Mouse (Mus musculus): ENCODE results near the gene Slc38a1. TPM values are rescaled to one million over a fixed set of nuclear protein-coding genes. Genes with fewer than 3 reads are reported as not detected.

Gene Slc38a1
- polyA plus RNA-seq, 1 experiment from 2014 or later: 62.4 TPM

GRCm38 (mm10) chr15:96599852-96600781 lies 42.6 kb downstream of the Slc38a1 start:
- Histone ChIP-seq H3K4me3 (ENCODE audit: low read length) (no peak overlapping the region), H3K27ac (ENCODE audit: low read length) (no peak overlapping the region), H3K9me3 (ENCODE audit: low read length) (no peaks in the 10 kb centered on the region), H3K27me3 (ENCODE audit: insufficient read depth, low read length) (no peaks in the 10 kb centered on the region), H3K9ac (replicated peaks; ENCODE audit: low read length) (no peak overlapping the region), H3K4me2 (replicated peaks; ENCODE audit: low read depth, low read length) (no peak overlapping the region), H3K36me3 (ENCODE audit: insufficient read depth, low read length) (peaks cover 11% of the 10 kb centered on the region; the same call in 1 of the 2 replicates), H3K4me1 (ENCODE audit: insufficient read depth, low read length) (peaks cover 21% of the 10 kb centered on the region)
- WGBS: 84% methylated on average over 21 of the region's 21 CpGs
- ATAC-seq (ENCODE audit: low FRiP score, low TSS enrichment): no peak

GRCm38 (mm10) chr15:96598888-96599578 lies 43.7 kb downstream of the Slc38a1 start:
- Histone ChIP-seq H3K4me2 (replicated peaks; ENCODE audit: low read depth, low read length) (no peak overlapping the region), H3K27ac (ENCODE audit: low read length) (peak overlapping the region; percentile 26; the same call in 1 of the 2 replicates)
- 49% methylated on average over 11 of the region's 11 CpGs for WGBS

GRCm38 (mm10) chr15:96597116-96597515 lies 45.6 kb downstream of the Slc38a1 start:
- Histone ChIP-seq H3K9ac (replicated peaks; ENCODE audit: low read length) (no peak overlapping the region), H3K4me1 (ENCODE audit: insufficient read depth, low read length) (peaks cover 30% of the 10 kb centered on the region), H3K36me3 (ENCODE audit: insufficient read depth, low read length) (peaks cover 12% of the 10 kb centered on the region; the same call in 1 of the 2 replicates), H3K9me3 (ENCODE audit: low read length) (no peaks in the 10 kb centered on the region), H3K27me3 (ENCODE audit: insufficient read depth, low read length) (no peaks in the 10 kb centered on the region), H3K27ac (ENCODE audit: low read length) (no peak overlapping the region), H3K4me2 (replicated peaks; ENCODE audit: low read depth, low read length) (no peak overlapping the region), H3K4me3 (ENCODE audit: low read length) (no peak overlapping the region)
- 92% methylated on average over 9 of the region's 9 CpGs for WGBS
- no peak for ATAC-seq (ENCODE audit: low FRiP score, low TSS enrichment)

More at GRCm38 (mm10) chr15:96598888-96599578, 43.7 kb downstream of the Slc38a1 start:
- 0 out of 2 replicates have a peak, but pooled peaks have one; percentile 24 for ATAC-seq (ENCODE audit: low FRiP score, low TSS enrichment)
- Histone ChIP-seq H3K4me1 (ENCODE audit: insufficient read depth, low read length) (peaks cover 18% of the 10 kb centered on the region), H3K4me3 (ENCODE audit: low read length) (no peak overlapping the region), H3K9ac (replicated peaks; ENCODE audit: low read length) (no peak overlapping the region), H3K27me3 (ENCODE audit: insufficient read depth, low read length) (no peaks in the 10 kb centered on the region), H3K36me3 (ENCODE audit: insufficient read depth, low read length) (peaks cover 11% of the 10 kb centered on the region; the same call in 1 of the 2 replicates), H3K9me3 (ENCODE audit: low read length) (no peaks in the 10 kb centered on the region)

- no peak overlapping the region for H3K4me3 ChIP-seq (ENCODE audit: low read length)
- H3K4me1 ChIP-seq (ENCODE audit: insufficient read depth, low read length): peaks cover 30% of the 10 kb centered on the region
- H3K9me3 ChIP-seq (ENCODE audit: low read length): no peaks in the 10 kb centered on the region
- ATAC-seq (ENCODE audit: low FRiP score, low TSS enrichment): no peak
- no peak overlapping the region for H3K9ac ChIP-seq (replicated peaks; ENCODE audit: low read length)
- H3K4me2 ChIP-seq (replicated peaks; ENCODE audit: low read depth, low read length): no peak overlapping the region
- no peak overlapping the region for H3K27ac ChIP-seq (ENCODE audit: low read length)
- H3K36me3 ChIP-seq (ENCODE audit: insufficient read depth, low read length): peaks cover 15% of the 10 kb centered on the region; the same call in 1 of the 2 replicates
- no peaks in the 10 kb centered on the region for H3K27me3 ChIP-seq (ENCODE audit: insufficient read depth, low read length)
- 82% methylated on average over 7 of the region's 7 CpGs for WGBS
Observed at GRCm38 (mm10) chr15:96594316-96594715, 48.4 kb downstream of the Slc38a1 start.

- 68% methylated on average over 7 of the region's 7 CpGs for WGBS
- H3K4me1 ChIP-seq (ENCODE audit: insufficient read depth, low read length): peaks cover 26% of the 10 kb centered on the region
- ATAC-seq (ENCODE audit: low FRiP score, low TSS enrichment): no peak
- H3K9me3 ChIP-seq (ENCODE audit: low read length): no peaks in the 10 kb centered on the region
- H3K4me2 ChIP-seq (replicated peaks; ENCODE audit: low read depth, low read length): no peak overlapping the region
- no peak overlapping the region for H3K9ac ChIP-seq (replicated peaks; ENCODE audit: low read length)
- no peaks in the 10 kb centered on the region for H3K27me3 ChIP-seq (ENCODE audit: insufficient read depth, low read length)
- H3K4me3 ChIP-seq (ENCODE audit: low read length): no peak overlapping the region
- peak overlapping the region; percentile 28; the same call in 1 of the 2 replicates for H3K27ac ChIP-seq (ENCODE audit: low read length)
- H3K36me3 ChIP-seq (ENCODE audit: insufficient read depth, low read length): peaks cover 15% of the 10 kb centered on the region; the same call in 1 of the 2 replicates
Observed at GRCm38 (mm10) chr15:96593866-96594265, 48.8 kb downstream of the Slc38a1 start.

GRCm38 (mm10) chr15:96593457-96593856 lies 49.3 kb downstream of the Slc38a1 start:
- Histone ChIP-seq H3K4me1 (ENCODE audit: insufficient read depth, low read length) (peaks cover 23% of the 10 kb centered on the region), H3K9ac (replicated peaks; ENCODE audit: low read length) (no peak overlapping the region), H3K27ac (ENCODE audit: low read length) (peak overlapping the region; percentile 28; the same call in 1 of the 2 replicates), H3K9me3 (ENCODE audit: low read length) (no peaks in the 10 kb centered on the region), H3K36me3 (ENCODE audit: insufficient read depth, low read length) (peaks cover 18% of the 10 kb centered on the region), H3K4me3 (ENCODE audit: low read length) (no peak overlapping the region), H3K4me2 (replicated peaks; ENCODE audit: low read depth, low read length) (no peak overlapping the region), H3K27me3 (ENCODE audit: insufficient read depth, low read length) (no peaks in the 10 kb centered on the region)
- 43% methylated on average over 6 of the region's 6 CpGs for WGBS
- ATAC-seq (ENCODE audit: low FRiP score, low TSS enrichment): no peak

GRCm38 (mm10) chr15:96592976-96593375 lies 49.7 kb downstream of the Slc38a1 start:
- peaks cover 18% of the 10 kb centered on the region for H3K4me1 ChIP-seq (ENCODE audit: insufficient read depth, low read length)
- H3K36me3 ChIP-seq (ENCODE audit: insufficient read depth, low read length): peaks cover 20% of the 10 kb centered on the region
- H3K4me2 ChIP-seq (replicated peaks; ENCODE audit: low read depth, low read length): no peak overlapping the region
- no peak overlapping the region for H3K4me3 ChIP-seq (ENCODE audit: low read length)
- no peak overlapping the region for H3K9ac ChIP-seq (replicated peaks; ENCODE audit: low read length)
- no peak overlapping the region for H3K27ac ChIP-seq (ENCODE audit: low read length)
- no peak for ATAC-seq (ENCODE audit: low FRiP score, low TSS enrichment)
- 47% methylated on average over 13 of the region's 13 CpGs for WGBS
- H3K9me3 ChIP-seq (ENCODE audit: low read length): no peaks in the 10 kb centered on the region
- no peaks in the 10 kb centered on the region for H3K27me3 ChIP-seq (ENCODE audit: insufficient read depth, low read length)

- Histone ChIP-seq H3K9me3 (ENCODE audit: low read length) (no peaks in the 10 kb centered on the region), H3K4me1 (ENCODE audit: insufficient read depth, low read length) (peaks cover 18% of the 10 kb centered on the region), H3K36me3 (ENCODE audit: insufficient read depth, low read length) (peaks cover 29% of the 10 kb centered on the region), H3K4me3 (ENCODE audit: low read length) (no peak overlapping the region), H3K27ac (ENCODE audit: low read length) (no peak overlapping the region), H3K9ac (replicated peaks; ENCODE audit: low read length) (no peak overlapping the region), H3K27me3 (ENCODE audit: insufficient read depth, low read length) (no peaks in the 10 kb centered on the region), H3K4me2 (replicated peaks; ENCODE audit: low read depth, low read length) (no peak overlapping the region)
- ATAC-seq (ENCODE audit: low FRiP score, low TSS enrichment): no peak
- WGBS: 66% methylated on average over 10 of the region's 10 CpGs
Observed at GRCm38 (mm10) chr15:96591876-96592417, 50.8 kb downstream of the Slc38a1 start.

- H3K4me3 ChIP-seq (ENCODE audit: low read length): no peak overlapping the region
- no peak for ATAC-seq (ENCODE audit: low FRiP score, low TSS enrichment)
- no peaks in the 10 kb centered on the region for H3K27me3 ChIP-seq (ENCODE audit: insufficient read depth, low read length)
- H3K4me2 ChIP-seq (replicated peaks; ENCODE audit: low read depth, low read length): no peak overlapping the region
- H3K9me3 ChIP-seq (ENCODE audit: low read length): no peaks in the 10 kb centered on the region
- peaks cover 16% of the 10 kb centered on the region for H3K4me1 ChIP-seq (ENCODE audit: insufficient read depth, low read length)
- H3K27ac ChIP-seq (ENCODE audit: low read length): no peak overlapping the region
- peaks cover 55% of the 10 kb centered on the region for H3K36me3 ChIP-seq (ENCODE audit: insufficient read depth, low read length)
- no peak overlapping the region for H3K9ac ChIP-seq (replicated peaks; ENCODE audit: low read length)
- 83% methylated on average over 9 of the region's 9 CpGs for WGBS
Observed at GRCm38 (mm10) chr15:96588996-96589657, 53.6 kb downstream of the Slc38a1 start.

All from kidney, embryonic 16.5 days (tissue).